Mouse (Mus musculus): ENCODE data around the gene Copb1. TPM values are rescaled to one million over a fixed set of nuclear protein-coding genes. Genes with fewer than 3 reads are reported as not detected.

Gene Copb1
- 150 and 156 TPM in 2 replicates for polyA plus RNA-seq (2014; fragmentation: Nextera tagmentation; extraction: Ambion mirVana)

DNA sequence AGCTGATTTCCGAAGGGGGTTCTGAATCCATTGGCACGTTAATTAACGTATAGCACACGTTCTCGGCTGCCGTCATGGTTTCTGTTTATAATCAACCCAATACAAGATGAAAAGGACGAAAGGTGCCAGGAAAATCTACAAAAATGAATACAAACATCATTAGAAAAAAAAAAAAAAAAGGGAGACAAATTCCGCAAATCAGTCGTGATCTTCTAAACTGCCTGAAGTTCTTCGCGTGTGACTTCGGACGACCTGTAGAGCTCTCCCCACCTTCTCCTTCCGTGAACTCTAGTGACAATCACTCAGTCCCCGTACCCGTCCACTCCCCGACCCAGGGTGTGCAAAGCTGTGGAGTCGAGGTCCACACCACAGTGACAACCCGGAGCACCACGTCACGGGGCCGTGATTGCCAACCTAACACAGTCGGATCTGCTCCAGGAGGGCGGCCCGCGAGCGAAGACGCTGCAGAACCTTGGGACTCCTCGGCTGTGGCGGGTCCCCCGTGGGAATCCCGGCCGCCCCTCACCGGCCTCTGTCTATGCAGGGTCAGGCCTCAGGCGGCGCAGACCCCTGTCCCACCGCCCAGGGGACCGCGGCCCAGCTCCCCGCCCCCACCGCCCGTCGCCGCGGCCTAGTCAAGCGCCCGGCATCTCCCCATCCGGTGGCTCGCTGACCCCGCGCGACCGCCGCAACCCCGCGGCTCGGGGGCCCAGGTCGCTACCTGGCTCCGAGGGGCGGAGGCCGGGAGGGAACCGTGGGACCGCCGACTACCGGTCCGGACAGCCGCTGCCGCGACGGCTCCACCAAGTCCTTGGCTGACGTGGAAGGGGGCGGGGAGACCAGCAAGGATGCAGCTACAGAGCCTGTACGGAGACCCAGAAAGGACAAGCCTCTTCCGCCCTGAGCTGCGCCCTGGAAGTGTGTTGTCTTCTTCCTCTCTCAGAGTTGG, at the start of gene Copb1:
Gene Copb1, minus strand, starts transcription at position 827 of the 949 bp plus-strand sequence.
- H3K4me1 ChIP-seq (ENCODE audit: control insufficient read depth, insufficient read depth, low read length): no peaks in the 10 kb centered on the region
- peaks cover 36% of the 10 kb centered on the region for H3K36me3 ChIP-seq (ENCODE audit: control insufficient read depth, insufficient read depth, low read length)
- H3K9me3 ChIP-seq (ENCODE audit: control insufficient read depth, low read length): no peaks in the 10 kb centered on the region
- H3K27ac ChIP-seq (replicated peaks; ENCODE audit: low read depth, low read length): peak within 1 kb of the TSS; percentile 82
- 2% methylated on average over 31 of the region's 75 CpGs for WGBS
- no peaks in the 10 kb centered on the region for H3K27me3 ChIP-seq (replicated peaks; ENCODE audit: control insufficient read depth, insufficient read depth, low read length)
- peak; percentile 99 for ATAC-seq (ENCODE audit: low read depth)
- H3K9ac ChIP-seq (ENCODE audit: low read depth, low read length): peak within 1 kb of the TSS; percentile 98
- DNase-seq (ENCODE audit: low spot score): peak; percentile 97
- peak within 1 kb of the TSS; percentile 51 for H3K4me2 ChIP-seq (ENCODE audit: low read depth, low read length)
- peak within 1 kb of the TSS; percentile 91 for H3K4me3 ChIP-seq (ENCODE audit: low read depth, low read length)

DNA sequence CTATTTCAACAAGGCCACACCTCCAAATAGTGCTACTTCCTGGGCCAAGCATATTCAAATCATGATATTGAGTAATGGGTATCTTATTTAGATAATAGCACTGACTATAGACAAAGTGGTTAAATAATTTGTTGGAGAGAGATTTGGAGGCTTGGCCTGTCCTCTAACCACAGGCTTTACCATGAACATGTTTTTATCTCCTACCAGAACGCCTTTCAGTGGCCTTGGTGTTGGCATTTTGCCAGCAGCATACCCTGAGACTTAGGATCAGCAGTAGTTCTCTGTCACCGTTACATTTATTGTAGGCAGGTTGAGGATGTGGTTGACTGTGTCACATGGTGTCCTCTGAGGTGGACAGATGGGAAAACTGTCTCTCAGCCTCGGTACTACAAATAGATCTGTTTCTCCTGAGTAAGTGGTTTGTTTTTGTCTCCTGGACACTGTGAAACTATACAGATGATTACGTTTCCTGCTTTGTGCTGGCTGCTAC, 46.8 kb upstream of the Copb1 start:
- Histone ChIP-seq H3K36me3 (ENCODE audit: control insufficient read depth, insufficient read depth, low read length) (no peaks in the 10 kb centered on the region), H3K4me2 (ENCODE audit: low read depth, low read length) (no peak overlapping the region), H3K4me3 (ENCODE audit: low read depth, low read length) (no peak overlapping the region), H3K9ac (ENCODE audit: low read depth, low read length) (no peak overlapping the region), H3K27ac (replicated peaks; ENCODE audit: low read depth, low read length) (no peak overlapping the region), H3K9me3 (ENCODE audit: control insufficient read depth, low read length) (no peaks in the 10 kb centered on the region), H3K27me3 (replicated peaks; ENCODE audit: control insufficient read depth, insufficient read depth, low read length) (no peaks in the 10 kb centered on the region), H3K4me1 (ENCODE audit: control insufficient read depth, insufficient read depth, low read length) (no peaks in the 10 kb centered on the region)
- ATAC-seq (ENCODE audit: low read depth): no peak
- 60% methylated on average over 4 of the region's 4 CpGs for WGBS
- DNase-seq (ENCODE audit: low spot score): no peak

DNA sequence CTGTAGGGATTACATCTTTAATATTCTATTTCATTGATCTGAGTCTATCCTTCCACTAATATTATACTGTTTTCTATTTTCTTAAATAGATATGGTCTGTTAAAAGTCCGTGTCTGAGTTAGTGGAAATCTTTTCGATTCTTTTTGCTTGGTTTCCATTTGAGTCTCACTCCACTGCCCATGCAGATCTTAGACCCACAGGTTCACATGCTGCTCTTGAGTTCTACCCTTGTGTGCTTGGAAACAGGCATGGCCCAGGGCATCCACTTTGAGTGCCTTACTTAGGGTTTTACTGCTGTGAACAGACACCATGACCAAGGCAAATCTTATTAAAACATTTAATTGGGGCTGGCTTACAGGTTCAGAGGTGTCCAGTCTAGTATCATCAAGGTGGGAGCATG, 46.3 kb upstream of the Copb1 start:
- Histone ChIP-seq H3K9me3 (ENCODE audit: control insufficient read depth, low read length) (no peaks in the 10 kb centered on the region), H3K27me3 (replicated peaks; ENCODE audit: control insufficient read depth, insufficient read depth, low read length) (no peaks in the 10 kb centered on the region), H3K36me3 (ENCODE audit: control insufficient read depth, insufficient read depth, low read length) (no peaks in the 10 kb centered on the region), H3K9ac (ENCODE audit: low read depth, low read length) (no peak overlapping the region), H3K27ac (replicated peaks; ENCODE audit: low read depth, low read length) (no peak overlapping the region), H3K4me3 (ENCODE audit: low read depth, low read length) (no peak overlapping the region), H3K4me1 (ENCODE audit: control insufficient read depth, insufficient read depth, low read length) (no peaks in the 10 kb centered on the region), H3K4me2 (ENCODE audit: low read depth, low read length) (no peak overlapping the region)
- ATAC-seq (ENCODE audit: low read depth) (no peak), DNase-seq (ENCODE audit: low spot score) (no peak)
- 89% methylated on average over 2 of the region's 2 CpGs for WGBS

DNA sequence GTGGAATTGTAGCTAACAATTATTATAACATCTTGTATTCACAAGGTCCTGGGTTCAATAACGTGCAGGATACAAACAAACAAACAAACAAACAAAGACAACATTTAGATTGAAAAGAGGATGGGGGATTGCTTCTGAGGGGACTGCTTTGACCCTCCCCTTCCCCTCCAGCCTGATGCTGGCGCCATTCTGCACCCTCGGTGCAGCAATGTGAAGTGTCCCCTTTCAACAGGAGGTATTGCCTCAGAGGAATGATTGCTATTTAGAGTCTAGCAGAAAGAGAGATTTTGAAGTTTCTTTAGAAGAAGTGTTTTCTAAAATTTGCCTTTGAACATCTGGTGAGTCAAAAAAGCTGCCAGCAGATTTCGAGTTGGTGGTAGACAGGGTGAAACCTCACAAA, 44.7 kb upstream of the Copb1 start:
- H3K4me3 ChIP-seq (ENCODE audit: low read depth, low read length): no peak overlapping the region
- DNase-seq (ENCODE audit: low spot score) (no peak), ATAC-seq (ENCODE audit: low read depth) (no peak)
- WGBS: 45% methylated on average over 4 of the region's 4 CpGs
- no peaks in the 10 kb centered on the region for H3K27me3 ChIP-seq (replicated peaks; ENCODE audit: control insufficient read depth, insufficient read depth, low read length)
- H3K9ac ChIP-seq (ENCODE audit: low read depth, low read length): no peak overlapping the region
- no peaks in the 10 kb centered on the region for H3K4me1 ChIP-seq (ENCODE audit: control insufficient read depth, insufficient read depth, low read length)
- H3K36me3 ChIP-seq (ENCODE audit: control insufficient read depth, insufficient read depth, low read length): no peaks in the 10 kb centered on the region
- no peak overlapping the region for H3K4me2 ChIP-seq (ENCODE audit: low read depth, low read length)
- no peak overlapping the region for H3K27ac ChIP-seq (replicated peaks; ENCODE audit: low read depth, low read length)
- H3K9me3 ChIP-seq (ENCODE audit: control insufficient read depth, low read length): no peaks in the 10 kb centered on the region

DNA sequence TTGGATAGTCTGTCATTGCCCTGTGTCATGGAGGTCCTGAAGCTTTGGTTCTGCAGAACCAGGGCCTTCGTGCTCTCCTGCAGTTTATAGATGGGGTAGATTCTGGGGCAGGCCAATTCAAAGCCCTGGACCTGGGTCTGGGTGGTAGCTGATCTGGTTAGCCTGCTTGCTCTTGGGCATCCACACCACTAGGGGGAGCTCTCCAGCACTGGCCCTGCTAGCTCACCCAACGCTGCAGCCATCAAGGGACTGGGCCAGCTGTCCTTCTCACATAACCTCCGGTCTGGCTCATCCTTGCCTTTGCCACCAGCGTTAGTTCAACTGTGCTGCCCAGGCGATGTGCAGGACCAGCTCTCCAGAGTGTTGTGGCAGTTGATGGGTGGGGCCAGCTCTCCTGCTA, 40.2 kb upstream of the Copb1 start:
- H3K27me3 ChIP-seq (replicated peaks; ENCODE audit: control insufficient read depth, insufficient read depth, low read length): no peaks in the 10 kb centered on the region
- H3K9ac ChIP-seq (ENCODE audit: low read depth, low read length): no peak overlapping the region
- peaks cover 7% of the 10 kb centered on the region; the same call in 1 of the 2 replicates for H3K4me1 ChIP-seq (ENCODE audit: control insufficient read depth, insufficient read depth, low read length)
- WGBS: 81% methylated on average over 5 of the region's 5 CpGs
- H3K4me2 ChIP-seq (ENCODE audit: low read depth, low read length): no peak overlapping the region
- H3K36me3 ChIP-seq (ENCODE audit: control insufficient read depth, insufficient read depth, low read length): no peaks in the 10 kb centered on the region
- ATAC-seq (ENCODE audit: low read depth): no peak
- DNase-seq (ENCODE audit: low spot score): no peak
- no peak overlapping the region for H3K27ac ChIP-seq (replicated peaks; ENCODE audit: low read depth, low read length)
- no peaks in the 10 kb centered on the region for H3K9me3 ChIP-seq (ENCODE audit: control insufficient read depth, low read length)
- no peak overlapping the region for H3K4me3 ChIP-seq (ENCODE audit: low read depth, low read length)

DNA sequence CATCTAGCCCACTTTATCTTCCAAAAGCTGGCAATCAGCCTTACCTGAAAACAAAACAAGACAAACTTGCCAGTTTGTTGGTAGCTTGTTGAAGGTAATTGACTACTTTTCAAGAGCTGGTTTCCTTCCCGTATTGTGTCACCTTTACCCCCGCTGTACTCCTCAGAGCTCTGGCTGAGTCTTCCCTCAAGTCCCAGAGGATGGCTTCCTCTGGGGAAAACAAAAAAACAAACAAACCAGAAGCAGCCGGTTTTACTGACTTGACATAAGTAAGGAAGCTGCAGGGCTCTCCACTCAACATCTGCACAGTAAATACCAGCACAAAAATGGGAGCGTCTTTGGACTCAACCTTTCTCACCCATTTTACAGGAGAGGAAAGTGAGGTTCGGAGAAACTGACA, 39.4 kb upstream of the Copb1 start:
- no peaks in the 10 kb centered on the region for H3K36me3 ChIP-seq (ENCODE audit: control insufficient read depth, insufficient read depth, low read length)
- ATAC-seq (ENCODE audit: low read depth): no peak
- H3K4me1 ChIP-seq (ENCODE audit: control insufficient read depth, insufficient read depth, low read length): peaks cover 7% of the 10 kb centered on the region; the same call in 1 of the 2 replicates
- WGBS: 72% methylated on average over 5 of the region's 5 CpGs
- no peak overlapping the region for H3K4me3 ChIP-seq (ENCODE audit: low read depth, low read length)
- H3K9ac ChIP-seq (ENCODE audit: low read depth, low read length): no peak overlapping the region
- H3K27ac ChIP-seq (replicated peaks; ENCODE audit: low read depth, low read length): no peak overlapping the region
- H3K27me3 ChIP-seq (replicated peaks; ENCODE audit: control insufficient read depth, insufficient read depth, low read length): no peaks in the 10 kb centered on the region
- no peak for DNase-seq (ENCODE audit: low spot score)
- no peaks in the 10 kb centered on the region for H3K9me3 ChIP-seq (ENCODE audit: control insufficient read depth, low read length)
- H3K4me2 ChIP-seq (ENCODE audit: low read depth, low read length): no peak overlapping the region

DNA sequence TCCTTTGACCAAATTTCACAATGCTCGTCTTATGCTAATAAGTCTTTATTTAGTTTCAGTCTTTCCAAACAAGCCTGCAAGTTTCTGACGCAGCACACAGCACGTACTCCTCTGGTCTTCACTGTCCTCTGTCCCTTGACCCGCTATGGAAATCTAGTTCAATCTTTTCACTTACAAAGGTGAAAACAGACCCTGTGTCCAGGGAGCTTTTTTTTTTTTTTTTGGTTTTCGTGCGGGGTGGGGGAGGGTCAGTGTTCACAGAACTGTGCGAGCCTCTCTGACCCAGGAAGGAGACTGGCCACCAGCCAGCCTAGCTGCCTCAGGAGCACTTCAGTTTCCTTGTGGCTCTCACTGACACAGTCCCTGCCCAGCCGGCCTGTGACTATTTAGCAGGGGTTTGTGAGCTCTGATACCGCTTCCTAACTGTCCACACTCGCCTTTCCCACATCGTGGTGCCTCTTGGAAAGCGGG, 38.0 kb upstream of the Copb1 start:
- Histone ChIP-seq H3K4me3 (ENCODE audit: low read depth, low read length) (peak overlapping the region; percentile 20), H3K4me1 (ENCODE audit: control insufficient read depth, insufficient read depth, low read length) (peaks cover 7% of the 10 kb centered on the region; the same call in 1 of the 2 replicates), H3K4me2 (ENCODE audit: low read depth, low read length) (peak overlapping the region; percentile 49), H3K27ac (replicated peaks; ENCODE audit: low read depth, low read length) (no peak overlapping the region), H3K9ac (ENCODE audit: low read depth, low read length) (peak overlapping the region; percentile 37), H3K36me3 (ENCODE audit: control insufficient read depth, insufficient read depth, low read length) (no peaks in the 10 kb centered on the region), H3K27me3 (replicated peaks; ENCODE audit: control insufficient read depth, insufficient read depth, low read length) (no peaks in the 10 kb centered on the region), H3K9me3 (ENCODE audit: control insufficient read depth, low read length) (no peaks in the 10 kb centered on the region)
- ATAC-seq (ENCODE audit: low read depth) (no peak), DNase-seq (ENCODE audit: low spot score) (no peak)
- 13% methylated on average over 12 of the region's 12 CpGs for whole genome bisulfite sequencing

DNA sequence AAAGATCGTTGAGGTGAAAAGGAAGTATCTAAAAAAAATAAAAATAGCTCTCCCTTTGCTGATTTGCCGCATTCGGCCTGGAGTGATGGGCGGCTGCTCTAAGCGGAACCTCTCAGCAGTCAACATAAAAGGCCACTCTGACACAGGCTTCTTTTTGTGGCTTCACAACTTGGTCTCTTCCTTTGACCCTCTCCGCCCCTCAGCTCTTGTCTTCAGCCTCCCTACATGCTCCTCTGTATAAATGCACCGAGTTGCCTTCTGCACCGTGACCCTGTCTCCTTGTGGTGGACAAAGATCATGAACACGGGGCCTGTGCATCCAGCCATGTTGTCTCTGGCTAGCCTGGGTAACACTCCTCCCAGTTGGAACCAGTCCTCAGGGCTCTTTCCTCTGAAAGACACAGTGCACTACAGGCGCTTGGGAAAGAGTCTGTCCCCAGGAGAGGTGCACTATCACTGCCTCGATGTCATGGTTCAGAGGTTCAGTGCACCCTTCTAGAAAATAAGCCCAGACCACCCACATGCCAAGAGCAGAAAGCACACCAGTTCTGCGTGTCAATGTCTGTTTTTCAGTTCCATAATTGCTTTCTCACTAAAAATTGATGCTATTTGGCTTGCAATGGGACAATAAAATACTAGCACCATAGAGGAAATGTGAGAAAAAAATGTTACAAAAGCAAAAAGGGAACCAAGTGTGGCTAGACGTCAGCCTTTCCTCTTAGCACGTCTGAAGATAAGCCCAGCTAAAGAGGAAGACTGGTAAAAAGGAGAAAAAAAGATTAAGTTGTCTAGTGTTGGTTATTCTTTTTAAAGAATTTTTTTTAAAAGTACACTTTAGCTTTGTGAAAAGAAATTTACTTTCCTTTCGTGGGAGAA, 37.2 kb upstream of the Copb1 start:
- no peak for DNase-seq (ENCODE audit: low spot score)
- peaks cover 7% of the 10 kb centered on the region; the same call in 1 of the 2 replicates for H3K4me1 ChIP-seq (ENCODE audit: control insufficient read depth, insufficient read depth, low read length)

More for the DNA sequence above, 37.2 kb upstream of the Copb1 start:
- WGBS: 35% methylated on average over 15 of the region's 15 CpGs
- no peak for ATAC-seq (ENCODE audit: low read depth)
- H3K27ac ChIP-seq (replicated peaks; ENCODE audit: low read depth, low read length): no peak overlapping the region
- H3K4me2 ChIP-seq (ENCODE audit: low read depth, low read length): no peak overlapping the region
- H3K27me3 ChIP-seq (replicated peaks; ENCODE audit: control insufficient read depth, insufficient read depth, low read length): no peaks in the 10 kb centered on the region
- H3K4me3 ChIP-seq (ENCODE audit: low read depth, low read length): no peak overlapping the region
- H3K9ac ChIP-seq (ENCODE audit: low read depth, low read length): no peak overlapping the region
- no peaks in the 10 kb centered on the region for H3K9me3 ChIP-seq (ENCODE audit: control insufficient read depth, low read length)
- H3K36me3 ChIP-seq (ENCODE audit: control insufficient read depth, insufficient read depth, low read length): no peaks in the 10 kb centered on the region

Data from embryonic facial prominence, embryonic 14.5 days (tissue).